Mouse (Mus musculus) liver, adult (tissue): ENCODE results near the gene Nup160.

ENCODE experiments used
- GATA4 ChIP-seq: IDR thresholded peaks from 2 replicates; pipeline ENCODE4 v1.6.1; 2014; ENCODE audit warnings: mild to moderate bottlenecking, low read length; ENCODE audit not compliant: insufficient replicate concordance

Gene Nup160

GRCm38 (mm10) chr2:90749676-90750459 lies 72.9 kb downstream of the Nup160 start:
- no peak for TF ChIP-seq GATA4

- no peak for TF ChIP-seq GATA4
These were observed 76.5 kb downstream of the Nup160 start for GRCm38 (mm10) chr2:90753565-90753964.

- TF ChIP-seq GATA4: no peak
These were observed 77.2 kb downstream of the Nup160 start for GRCm38 (mm10) chr2:90754188-90754587.

GRCm38 (mm10) chr2:90765123-90765522 lies 88.1 kb downstream of the Nup160 start:
- TF ChIP-seq GATA4: no peak

- no peak for TF ChIP-seq GATA4
These were observed 104.3 kb downstream of the Nup160 start for GRCm38 (mm10) chr2:90781323-90781722.

GRCm38 (mm10) chr2:90781938-90782337 lies 104.9 kb downstream of the Nup160 start:
- TF ChIP-seq GATA4: no peak

GRCm38 (mm10) chr2:90782458-90782857 lies 105.4 kb downstream of the Nup160 start, which contains the start of gene Agbl2:
Agbl2 (plus strand) TSS chr2:90782727.
- no peak for TF ChIP-seq GATA4

- TF ChIP-seq GATA4: no peak
These were observed 106.0 kb downstream of the Nup160 start for GRCm38 (mm10) chr2:90782901-90783486.
